ENCODE assay signal across 9 mouse cellular contexts in the genomic region with DNA sequence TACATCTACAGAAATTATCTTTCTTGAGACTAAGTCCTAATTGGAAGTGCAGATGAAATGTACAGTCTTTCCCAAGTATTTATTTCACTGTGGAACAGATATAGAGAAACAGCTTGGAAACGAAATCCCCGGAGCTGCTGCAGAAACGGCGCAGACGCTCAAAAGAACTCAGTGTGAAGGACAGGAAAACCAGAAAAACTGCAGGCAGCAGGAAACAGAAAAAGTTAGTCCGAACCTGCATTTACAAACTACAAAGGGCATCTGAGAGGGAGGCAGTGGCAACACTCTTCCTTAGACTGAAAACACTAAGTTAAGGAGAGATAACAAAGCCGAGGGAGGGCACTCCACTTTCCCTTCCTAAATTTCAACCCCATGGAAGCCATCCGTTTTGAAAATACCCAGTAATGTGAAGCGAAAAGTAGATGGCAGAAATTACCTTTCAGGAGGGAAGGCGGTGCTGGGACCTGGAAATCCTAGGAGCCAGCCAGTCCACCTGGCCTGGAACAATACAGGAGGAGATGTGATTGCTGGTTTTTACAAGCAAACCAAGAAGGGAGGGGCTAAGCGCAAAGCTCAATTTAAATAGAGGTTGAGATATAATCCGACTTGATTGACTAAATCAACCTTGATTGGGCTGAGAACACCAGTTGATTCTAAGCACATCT. TPM values are rescaled to one million over a fixed set of nuclear protein-coding genes. Genes with fewer than 3 reads are reported as not detected.
A peak's percentile ranks its signal among the peaks of the same experiment; 100 is the strongest.
DNase-seq lines count a peak whose midpoint lies in the region; ATAC-seq and TF ChIP-seq lines count a peak whose summit lies in the region.
"Had no signal": no experiment of that assay in that cellular context is flagged by ENCODE, and none has a peak within 500 bp of the region (broad histone marks: within the 10 kb centered on the region; RNA-seq: fewer than 3 reads in every experiment).

No protein-coding gene starts in this region.

- no peaks in the 10 kb centered on the region for H3K9me3 ChIP-seq in hindbrain, embryonic 12.5 days (replicated peaks)
- H3K9me3 ChIP-seq in midbrain, embryonic 11.5 days (ENCODE audit: control insufficient read depth, low read length), result no peaks in the 10 kb centered on the region

- 0 out of 2 replicates have a peak, but pooled peaks cover 3% of the 10 kb centered on the region for H3K27me3 ChIP-seq in hindbrain, embryonic 12.5 days
- no peaks in the 10 kb centered on the region for H3K27me3 ChIP-seq in midbrain, embryonic 11.5 days (ENCODE audit: control insufficient read depth, insufficient read depth, low read length)

- WGBS in hindbrain, embryonic 12.5 days, result 16% methylated on average over 12 of the region's 12 CpGs
- 9% methylated on average over 12 of the region's 12 CpGs for WGBS in midbrain, embryonic 11.5 days

- no peak for TF ChIP-seq CTCF in layer of hippocampus, adult 2 months (conservative IDR thresholded peaks at IDR 0.05)

- H3K9ac ChIP-seq in hindbrain, embryonic 12.5 days, result 0 out of 2 replicates have a peak overlapping the region, but pooled peaks have one; percentile 10
- H3K9ac ChIP-seq in midbrain, embryonic 11.5 days (ENCODE audit: low read length), result no peak overlapping the region

- peaks cover 28% of the 10 kb centered on the region for H3K4me1 ChIP-seq in hindbrain, embryonic 12.5 days
- H3K4me1 ChIP-seq in midbrain, embryonic 11.5 days (ENCODE audit: control insufficient read depth, insufficient read depth, low read length), result peaks cover 28% of the 10 kb centered on the region

- 0 out of 2 replicates have a peak, but pooled peaks have one; percentile 9 for ATAC-seq in common myeloid progenitor, adult 5-6 weeks (replicated peaks; ENCODE audit: low read depth, poor library complexity, severe bottlenecking)
- ATAC-seq in hindbrain, embryonic 12.5 days (ENCODE audit: low FRiP score), result no peak
- no peak for ATAC-seq in midbrain, embryonic 11.5 days (ENCODE audit: low FRiP score)

- DNase-seq in layer of hippocampus, adult 2 months (ENCODE audit: low spot score in 2 of 2), result no peak
- DNase-seq in layer of hippocampus, adult 8-10 months (ENCODE audit: low spot score in 2 of 2), result no peak
- peak; percentile 92 for DNase-seq in midbrain, embryonic 11.5 days (ENCODE audit: low spot score, missing footprints)
- no peak for DNase-seq in cerebellum, postnatal 36 days
- no peak for DNase-seq in frontal cortex, postnatal 10 days (ENCODE audit: low spot score in 2 of 2)
- no peak for DNase-seq in gastrocnemius, postnatal 10 days
- DNase-seq: kidney, postnatal 14 days had no signal

- no peak overlapping the region; the same call in 1 of the 2 replicates for H3K4me3 ChIP-seq in layer of hippocampus, adult 2 months
- peak overlapping the region; percentile 35; the same call in 1 of the 2 replicates for H3K4me3 ChIP-seq in hindbrain, embryonic 12.5 days
- H3K4me3 ChIP-seq in midbrain, embryonic 11.5 days (ENCODE audit: low read depth, low read length), result no peak overlapping the region

- peak overlapping the region; percentile 71 for H3K4me2 ChIP-seq in hindbrain, embryonic 12.5 days (replicated peaks)
- H3K4me2 ChIP-seq in midbrain, embryonic 11.5 days, result no peak overlapping the region

- H3K36me3 ChIP-seq in hindbrain, embryonic 12.5 days, result no peaks in the 10 kb centered on the region
- no peaks in the 10 kb centered on the region for H3K36me3 ChIP-seq in midbrain, embryonic 11.5 days (ENCODE audit: control insufficient read depth, insufficient read depth, low read length)

- peak overlapping the region; percentile 79; the same call in 1 of the 2 replicates for H3K27ac ChIP-seq in layer of hippocampus, adult 2 months
- H3K27ac ChIP-seq in hindbrain, embryonic 12.5 days, result peak overlapping the region; percentile 74; the same call in 1 of the 2 replicates
- H3K27ac ChIP-seq in midbrain, embryonic 11.5 days (ENCODE audit: low read depth, low read length), result no peak overlapping the region

RNA-seq across cellular contexts. Expression of a gene that starts 13.7 kb away (rescaled TPM):
- 1 to 10 TPM; 3.0 to 3.8 TPM for total RNA-seq in layer of hippocampus, adult 2 months (2021)
- 1 to 10 TPM; 3.2 to 5.3 (median 4.5) TPM for total RNA-seq in layer of hippocampus, adult 8-10 months (2022)
- total RNA-seq in common myeloid progenitor, adult 5-6 weeks (2017), result 33.2 and 40.1 TPM in 2 replicates
- polyA plus RNA-seq in hindbrain, embryonic 12.5 days (2016; fragmentation: Nextera tagmentation; extraction: Ambion mirVana), result 3.7 and 3.9 TPM in 2 replicates
- polyA plus RNA-seq in midbrain, embryonic 11.5 days (2014; fragmentation: Nextera tagmentation; extraction: Ambion mirVana), result 3.0 and 3.2 TPM in 2 replicates
- total RNA-seq in gastrocnemius, postnatal 10 days (2021), result 10 to 100 TPM; 10.0 to 12.5 TPM
